Mouse (Mus musculus) midbrain, postnatal 0 days (tissue): ENCODE results near the gene Acsl6. TPM values are rescaled to one million over a fixed set of nuclear protein-coding genes. Genes with fewer than 3 reads are reported as not detected.

ENCODE experiments used
- ATAC-seq: fragments of 200-750 bp; cut with Nextera tagmentation; 2 replicates; pipeline ENCODE4 v1.8.0; 2017; ENCODE audit warnings: moderate number of reproducible peaks, mild to moderate bottlenecking, moderate TSS enrichment, moderate library complexity; ENCODE audit not compliant: low FRiP score
- DNase-seq: peaks from one replicate; pipeline ENCODE4 v3.0.0-alpha.2; 2015; ENCODE audit warnings: low spot score
- H3K27ac ChIP-seq: fragments of 300-500 bp; sonication (generic); 2 replicates; pipeline ENCODE4 v1.5.1; 2014; ENCODE audit warnings: low read depth, mild to moderate bottlenecking, low read length, mixed read lengths
- H3K27me3 ChIP-seq: fragments of 300-500 bp; sonication (generic); 2 replicates; pipeline ENCODE4 v1.6.1; 2014; ENCODE audit warnings: low read length, control low read depth, mixed read lengths; ENCODE audit not compliant: insufficient read depth
- H3K36me3 ChIP-seq: fragments of 300-500 bp; sonication (generic); 2 replicates; pipeline ENCODE4 v1.6.1; 2014; ENCODE audit warnings: low read length, control low read depth, mixed read lengths; ENCODE audit not compliant: insufficient read depth
- H3K4me1 ChIP-seq: fragments of 300-500 bp; sonication (generic); 2 replicates; pipeline ENCODE4 v1.6.1; 2014; ENCODE audit warnings: mild to moderate bottlenecking, control low read depth, antibody characterized with exemption, low read length, mixed read lengths; ENCODE audit not compliant: insufficient read depth
- H3K4me2 ChIP-seq: fragments of 300-500 bp; sonication (generic); 2 replicates; pipeline ENCODE4 v1.6.1; 2014; ENCODE audit warnings: low read depth, mild to moderate bottlenecking, low read length, mixed read lengths; ENCODE audit not compliant: poor library complexity, severe bottlenecking
- H3K4me3 ChIP-seq: fragments of 300-500 bp; sonication (generic); 2 replicates; pipeline ENCODE4 v1.5.1; 2014; ENCODE audit warnings: low read depth, mild to moderate bottlenecking, low read length, moderate library complexity
- H3K9ac ChIP-seq: fragments of 300-500 bp; sonication (generic); replicated peaks from 2 replicates; pipeline ENCODE4 v1.6.1; 2014; ENCODE audit warnings: mild to moderate bottlenecking, low read length, moderate library complexity, mixed read lengths; ENCODE audit not compliant: poor library complexity, severe bottlenecking
- H3K9me3 ChIP-seq: fragments of 300-500 bp; sonication (generic); 2 replicates; pipeline ENCODE4 v1.6.1; 2016; ENCODE audit warnings: low read length, control low read depth
- CTCF ChIP-seq: IDR thresholded peaks from 2 replicates; pipeline ENCODE4 v1.5.1; 2016; ENCODE audit warnings: antibody characterized with exemption, mild to moderate bottlenecking
- WGBS: fragments of 180-500 bp; shearing (Covaris S2); extraction: QIAGEN DNeasy Blood & Tissue Kit; methylation state at CpG from one replicate; pipeline ENCODE4 v1.1.7; 2014; 5-methylcytosine and 5-hydroxymethylcytosine counted together
- polyA plus RNA-seq: library from polyadenylated mRNA; unstranded; fragments of >200 nt; fragmentation: Nextera tagmentation; extraction: Ambion mirVana; gene quantifications from 2 replicates; pipeline ENCODE4 v1.2.1, GENCODE M21; 2015
- total RNA-seq: library from RNA; depleted of rRNA; stranded (reverse); fragments of >200 nt; gene quantifications from 2 replicates; pipeline ENCODE4 v1.2.3, GENCODE M21; 2014

Acsl6 gene
- total and polyA plus RNA-seq, 2 experiments from 2014 or later = 52.6 to 64.0 TPM

DNA sequence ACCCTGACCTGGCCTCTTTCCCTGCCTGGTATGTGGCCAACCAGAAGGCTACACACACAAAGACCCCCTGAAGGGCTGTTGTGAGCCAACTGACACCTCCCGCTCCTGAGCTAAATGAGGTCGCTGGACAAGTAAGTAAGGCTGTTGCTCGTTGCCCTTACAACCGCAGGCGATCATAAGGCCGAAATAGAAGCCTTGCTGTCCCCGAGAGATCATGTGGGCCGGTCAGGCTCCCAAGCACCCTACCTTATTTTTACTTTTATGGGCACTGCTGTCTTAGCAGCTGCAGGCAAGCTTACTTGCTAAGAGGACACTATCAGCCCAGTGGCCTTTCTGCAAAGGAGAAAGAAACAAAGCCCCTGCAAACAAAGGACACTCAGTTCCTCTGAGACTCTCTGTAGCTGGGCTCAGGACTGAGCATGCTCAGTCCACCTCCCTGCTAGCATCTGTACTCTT is 49.6 kb downstream of the Acsl6 start:
- TF ChIP-seq CTCF = no peak
- H3K9ac ChIP-seq = no peak overlapping the region
- H3K4me1 ChIP-seq = no peaks in the 10 kb centered on the region
- peaks cover 9% of the 10 kb centered on the region; the same call in 1 of the 2 replicates for H3K36me3 ChIP-seq
- peak overlapping the region; percentile 3; the same call in 1 of the 2 replicates for H3K27ac ChIP-seq
- no peak overlapping the region for H3K4me3 ChIP-seq
- H3K27me3 ChIP-seq = no peaks in the 10 kb centered on the region
- peak; percentile 54 for DNase-seq
- no peaks in the 10 kb centered on the region for H3K9me3 ChIP-seq
- ATAC-seq = no peak
- no peak overlapping the region for H3K4me2 ChIP-seq
- WGBS = 8% methylated on average over 8 of the region's 8 CpGs

DNA sequence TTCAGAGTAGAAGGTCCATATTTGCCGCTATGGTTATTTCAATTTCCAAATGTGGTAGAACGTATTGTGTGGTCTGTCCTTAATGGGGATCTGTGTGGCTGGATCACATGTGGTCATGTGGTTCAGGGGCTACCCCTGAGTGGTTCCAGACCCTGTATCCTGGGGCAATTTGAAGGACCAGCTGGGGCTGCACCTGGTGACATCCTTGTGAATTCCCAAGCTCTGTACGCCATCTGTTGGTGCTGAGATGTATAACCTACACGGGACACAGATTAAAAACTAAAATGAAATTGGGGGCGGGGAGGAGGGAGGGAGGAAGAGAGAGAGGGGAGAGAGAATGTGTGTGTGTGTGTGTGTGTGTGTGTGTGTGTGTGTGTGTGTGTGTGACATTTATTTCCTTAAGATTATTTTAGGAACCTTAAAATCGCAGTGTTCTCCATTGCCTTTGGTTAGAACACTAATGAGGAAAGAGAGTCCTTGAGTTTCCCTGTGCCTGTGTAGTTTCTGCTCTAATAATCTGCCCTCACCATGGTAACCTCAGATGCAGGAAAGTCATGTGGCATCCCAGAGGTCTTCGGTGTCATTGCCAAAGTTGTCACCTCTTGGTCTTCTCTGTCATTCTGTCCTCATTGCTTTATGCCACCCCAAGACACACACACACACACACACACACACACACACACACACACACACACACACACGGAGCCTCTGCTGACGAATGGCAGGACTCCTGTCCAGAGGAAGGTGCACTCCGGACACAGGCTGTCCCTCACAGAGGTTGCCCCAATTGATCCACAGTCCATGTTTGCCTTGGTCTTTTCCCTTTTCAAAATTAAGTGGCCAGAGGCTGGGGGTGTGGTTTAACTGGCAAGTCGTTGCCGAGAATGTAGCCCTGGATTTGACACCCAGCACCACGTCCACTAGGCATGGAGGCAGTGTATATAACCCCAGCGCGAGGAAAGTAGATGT is 51.3 kb downstream of the Acsl6 start:
- H3K4me3 ChIP-seq = no peak overlapping the region
- no peaks in the 10 kb centered on the region for H3K4me1 ChIP-seq
- no peaks in the 10 kb centered on the region for H3K9me3 ChIP-seq
- no peaks in the 10 kb centered on the region for H3K27me3 ChIP-seq
- ATAC-seq = peak; percentile 58; the same call in 1 of the 2 replicates
- peaks cover 21% of the 10 kb centered on the region for H3K36me3 ChIP-seq
- H3K4me2 ChIP-seq = no peak overlapping the region
- TF ChIP-seq CTCF = peak; percentile 76
- H3K27ac ChIP-seq = no peak overlapping the region
- peak; percentile 85 for DNase-seq
- no peak overlapping the region for H3K9ac ChIP-seq
- 48% methylated on average over 15 of the region's 15 CpGs for WGBS

DNA sequence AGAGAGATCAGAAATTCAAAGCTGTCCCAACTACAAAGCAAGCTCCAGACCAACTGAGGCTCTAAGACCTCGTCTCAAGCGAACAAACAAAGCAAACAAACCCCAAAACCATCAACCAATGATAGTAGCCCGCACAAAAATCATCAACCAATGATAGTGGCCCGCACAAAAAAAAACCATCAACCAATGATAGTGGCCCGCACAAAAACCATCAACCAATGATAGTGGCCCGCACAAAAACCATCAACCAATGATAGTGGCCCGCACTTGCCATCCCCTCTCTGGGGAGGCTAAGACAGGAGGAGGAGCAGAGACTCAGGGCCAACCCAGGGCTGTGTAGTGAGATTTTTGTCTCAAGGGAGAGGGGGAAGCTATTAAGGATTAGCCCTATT is 52.0 kb downstream of the Acsl6 start:
- Histone ChIP-seq H3K9ac (no peak overlapping the region), H3K4me3 (no peak overlapping the region), H3K27ac (no peak overlapping the region), H3K27me3 (no peaks in the 10 kb centered on the region), H3K4me2 (no peak overlapping the region), H3K4me1 (no peaks in the 10 kb centered on the region), H3K36me3 (peaks cover 20% of the 10 kb centered on the region), H3K9me3 (no peaks in the 10 kb centered on the region)
- no peak for TF ChIP-seq CTCF
- WGBS = 79% methylated on average over 7 of the region's 7 CpGs
- no peak for ATAC-seq
- no peak for DNase-seq

DNA sequence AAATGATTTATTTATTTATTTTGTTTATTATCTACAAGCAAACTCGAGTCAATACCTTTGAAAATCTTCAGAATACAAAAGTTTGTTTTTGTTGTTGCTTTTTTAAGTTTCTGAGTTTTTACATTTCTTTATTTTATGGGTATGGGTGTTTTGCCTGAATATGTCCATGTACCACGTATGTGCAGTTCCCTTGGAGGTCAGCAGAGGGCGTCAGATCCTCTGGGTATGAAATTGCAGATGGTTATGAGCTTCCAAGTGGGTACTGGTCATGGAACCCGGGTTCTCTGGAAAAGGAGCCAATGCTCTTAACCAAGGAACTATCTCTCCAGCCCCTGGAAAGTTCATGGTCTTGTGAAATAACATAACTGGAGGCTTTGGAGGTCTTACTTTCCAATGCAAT is 53.1 kb downstream of the Acsl6 start:
- no peak overlapping the region for H3K27ac ChIP-seq
- no peak for DNase-seq
- WGBS = 64% methylated on average over 4 of the region's 4 CpGs
- H3K4me3 ChIP-seq = no peak overlapping the region
- peaks cover 18% of the 10 kb centered on the region for H3K36me3 ChIP-seq
- TF ChIP-seq CTCF = peak; percentile 57
- no peaks in the 10 kb centered on the region for H3K27me3 ChIP-seq
- H3K4me1 ChIP-seq = no peaks in the 10 kb centered on the region
- ATAC-seq = no peak
- H3K9ac ChIP-seq = no peak overlapping the region
- H3K9me3 ChIP-seq = no peaks in the 10 kb centered on the region
- H3K4me2 ChIP-seq = no peak overlapping the region

DNA sequence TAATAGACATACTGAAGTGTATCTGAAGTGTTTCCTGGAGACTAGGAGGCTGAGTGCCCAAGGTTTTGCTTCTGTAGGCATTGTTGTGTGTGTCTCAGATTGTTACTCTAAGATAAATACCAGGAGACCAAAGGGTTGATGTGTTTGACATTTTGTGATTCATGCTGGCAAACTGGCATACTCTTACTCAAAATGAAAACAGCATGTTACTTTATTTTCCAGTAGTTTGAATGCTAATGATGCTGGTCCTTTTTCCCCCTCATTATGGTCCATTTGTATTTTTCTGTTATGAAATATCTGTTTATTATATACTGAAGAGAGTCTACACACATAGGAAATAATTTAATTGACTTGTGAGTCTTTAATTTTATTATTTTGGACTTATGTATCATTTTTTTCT is 69.0 kb downstream of the Acsl6 start:
- ATAC-seq (no peak), DNase-seq (no peak)
- no peak for TF ChIP-seq CTCF
- Histone ChIP-seq H3K4me1 (no peaks in the 10 kb centered on the region), H3K9ac (no peak overlapping the region), H3K27me3 (no peaks in the 10 kb centered on the region), H3K4me2 (no peak overlapping the region), H3K27ac (no peak overlapping the region), H3K36me3 (no peaks in the 10 kb centered on the region), H3K9me3 (no peaks in the 10 kb centered on the region), H3K4me3 (no peak overlapping the region)

DNA sequence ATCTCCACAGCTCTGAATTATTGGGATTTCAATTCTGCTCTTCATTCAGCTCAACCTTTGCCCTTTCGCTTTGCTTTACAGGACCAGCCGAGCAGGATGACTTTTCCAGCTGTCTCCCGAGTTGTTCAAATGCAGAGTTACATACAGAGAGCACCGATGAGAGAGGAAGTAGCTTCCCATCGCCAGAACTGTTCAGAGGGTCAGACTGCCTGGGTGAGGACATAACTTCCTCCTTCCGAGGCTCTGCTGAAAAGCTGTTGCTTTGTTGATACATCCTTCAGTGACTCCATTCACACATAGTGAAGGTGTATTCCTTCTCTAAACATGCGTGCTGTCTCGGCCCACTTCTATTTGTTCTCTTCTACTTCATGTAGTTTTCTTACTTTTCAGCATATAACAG is 86.8 kb downstream of the Acsl6 start:
- ATAC-seq = no peak
- Histone ChIP-seq H3K9me3 (no peaks in the 10 kb centered on the region), H3K27me3 (no peaks in the 10 kb centered on the region), H3K4me2 (no peak overlapping the region), H3K9ac (no peak overlapping the region), H3K4me3 (no peak overlapping the region), H3K36me3 (no peaks in the 10 kb centered on the region), H3K27ac (no peak overlapping the region), H3K4me1 (no peaks in the 10 kb centered on the region)
- no peak for TF ChIP-seq CTCF
- WGBS = 73% methylated on average over 8 of the region's 8 CpGs
- DNase-seq = no peak
